Mouse (Mus musculus): Measurements from ENCODE around the gene Atl1.

The Atl1 gene

DNA sequence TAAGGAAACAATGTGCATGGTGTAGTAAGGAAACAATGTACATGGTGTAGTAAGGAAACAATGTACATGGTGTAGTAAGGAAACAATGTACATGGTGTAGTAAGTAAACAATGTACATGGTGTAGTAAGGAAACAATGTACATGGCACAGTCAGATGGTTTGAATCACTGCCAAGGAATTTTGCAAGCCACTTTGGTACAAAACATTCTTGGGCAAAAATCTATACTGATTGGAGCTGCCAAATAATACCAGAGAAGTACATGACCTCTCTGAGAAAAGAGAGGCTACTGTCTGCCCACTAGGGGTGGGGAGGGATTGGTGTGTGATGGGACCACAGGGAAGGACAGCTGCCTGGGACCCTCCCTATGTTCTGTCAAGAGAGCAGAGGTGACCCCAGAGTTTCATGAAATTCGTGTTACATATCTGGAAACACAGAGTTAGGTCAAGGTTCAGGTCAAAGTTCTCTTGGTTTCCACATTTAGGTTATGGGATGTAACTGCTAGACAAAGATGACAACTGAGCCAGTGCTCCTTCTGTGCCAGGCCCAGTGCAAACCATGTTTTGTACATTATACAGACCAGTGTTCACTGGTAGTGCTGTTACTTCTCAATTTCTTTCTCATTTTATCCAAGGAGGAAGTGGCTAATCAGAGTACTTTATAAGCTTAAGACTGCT, 49.4 kb downstream of the Atl1 start:
- in situ Hi-C loops (cut with MboI, MseI) = no loop called here

DNA sequence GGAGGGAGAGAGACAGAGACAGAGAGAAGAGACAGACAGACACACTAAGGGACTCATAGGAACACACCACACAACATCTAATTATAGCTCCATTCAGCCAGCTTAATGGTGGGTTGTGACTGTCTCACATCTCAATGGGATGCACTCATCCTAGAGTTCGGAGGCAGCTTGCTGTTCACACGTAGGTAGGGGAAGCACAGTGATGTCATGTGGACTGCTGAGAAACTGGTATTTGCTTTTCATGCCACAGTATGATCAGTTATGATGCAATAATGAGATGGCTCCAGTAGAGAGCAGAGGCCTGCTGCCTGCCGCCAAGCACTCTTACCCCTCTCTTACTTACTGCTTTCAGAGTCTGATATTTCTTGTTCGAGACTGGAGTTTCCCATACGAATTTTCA, 53.4 kb downstream of the Atl1 start:
- in situ Hi-C loops (cut with MboI, MseI) = no loop called here

DNA sequence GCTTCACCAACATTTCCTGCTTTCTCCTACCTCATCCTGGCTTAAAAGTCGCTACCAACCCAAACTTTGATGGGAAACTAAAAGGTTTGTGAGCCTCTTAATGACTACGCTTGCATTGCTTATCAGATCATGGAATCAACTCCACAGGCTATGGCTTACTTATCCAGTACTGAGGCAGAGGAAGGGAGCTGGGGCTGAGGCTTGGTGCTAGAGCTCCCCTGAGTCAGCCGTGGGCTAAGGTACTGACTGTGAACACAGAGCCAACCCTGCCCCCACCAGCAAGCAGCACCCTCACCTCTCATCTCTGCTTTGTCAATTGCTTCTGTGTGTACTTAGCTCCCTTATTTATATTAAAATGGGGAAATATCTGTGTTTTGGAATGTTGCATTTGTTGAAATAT, 55.1 kb downstream of the Atl1 start:
- in situ Hi-C loops (cut with MboI, MseI) = no loop called here

DNA sequence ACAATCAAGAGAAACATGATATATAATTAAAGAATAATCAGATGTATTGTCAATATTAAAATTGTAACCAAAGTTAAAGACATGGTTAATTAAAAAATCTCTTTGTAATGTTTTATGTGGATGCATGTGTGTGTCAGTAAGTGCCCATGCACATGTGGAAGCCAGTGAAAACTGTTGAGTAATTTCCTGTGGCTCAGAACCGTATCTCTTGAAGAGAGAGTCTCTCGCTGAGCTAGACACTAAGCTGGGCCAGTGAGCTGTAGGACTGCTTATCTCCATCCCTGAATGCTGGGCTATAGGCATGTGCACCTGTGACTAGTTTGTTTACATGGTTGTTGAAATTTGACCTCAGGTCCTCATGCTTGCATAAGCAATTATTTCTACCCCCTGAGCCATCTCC, 65.0 kb downstream of the Atl1 start:
- in situ Hi-C loops (cut with MboI, MseI) = no loop called here

DNA sequence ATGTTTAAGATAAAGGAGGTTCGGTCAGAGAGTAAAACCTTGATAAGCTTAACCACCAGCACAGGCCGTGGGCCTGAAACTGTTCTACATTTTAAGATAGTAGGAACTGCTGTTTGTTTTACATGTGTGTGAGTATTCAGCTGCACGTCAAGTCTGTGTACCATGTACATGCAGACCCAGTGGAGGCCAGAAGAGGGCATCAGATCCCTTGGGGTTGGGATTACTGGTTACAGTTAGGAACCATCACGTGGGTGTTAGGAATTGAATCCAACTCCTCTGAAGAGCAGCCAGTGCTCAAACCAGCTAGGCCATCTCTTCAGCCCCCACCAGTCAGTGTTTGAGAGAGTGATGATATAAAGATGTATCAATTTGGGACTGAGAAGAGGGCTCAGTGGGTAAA, 70.1 kb downstream of the Atl1 start:
- in situ Hi-C loops (cut with MboI, MseI) = no loop called here

DNA sequence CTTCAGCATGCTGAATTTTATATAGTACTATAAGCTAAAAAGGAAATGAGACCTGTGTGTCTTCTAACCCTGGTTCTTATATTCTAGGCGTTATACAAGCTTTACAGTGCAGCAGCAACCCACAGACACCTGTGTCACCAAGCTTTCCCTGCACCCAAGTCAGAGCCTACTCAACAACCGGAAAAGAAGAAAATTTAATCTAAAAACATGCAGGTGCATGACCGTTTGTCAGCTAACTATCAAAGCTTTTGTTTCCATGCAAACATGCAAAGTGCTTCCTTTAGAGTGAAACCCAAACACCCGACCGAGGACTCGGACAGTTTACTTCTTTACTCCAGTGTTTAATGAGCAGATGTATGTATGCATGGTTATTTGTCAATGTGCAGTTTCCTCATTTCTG, 70.7 kb downstream of the Atl1 start:
- in situ Hi-C loops (cut with MboI, MseI) = no loop called here

DNA sequence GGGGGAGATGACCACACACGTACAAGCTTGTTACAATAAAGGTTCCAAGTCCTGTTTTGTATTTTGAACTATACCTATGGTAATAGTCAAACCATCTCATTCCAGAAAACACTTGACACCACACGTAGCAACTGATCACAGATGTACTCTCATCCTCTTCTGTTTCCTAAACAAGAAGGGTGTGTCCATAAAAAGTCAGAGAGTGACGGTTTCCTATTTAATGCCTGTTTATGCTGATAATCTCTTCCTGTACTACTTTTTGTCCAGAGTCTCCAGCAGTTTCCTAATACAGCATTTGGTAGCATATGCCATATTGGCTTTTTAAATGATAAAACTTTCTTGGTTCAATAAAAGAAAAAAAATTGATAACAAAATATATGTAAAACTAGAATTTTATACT, 73.2 kb downstream of the Atl1 start:
- in situ Hi-C loops (cut with MboI, MseI) = no loop called here

DNA sequence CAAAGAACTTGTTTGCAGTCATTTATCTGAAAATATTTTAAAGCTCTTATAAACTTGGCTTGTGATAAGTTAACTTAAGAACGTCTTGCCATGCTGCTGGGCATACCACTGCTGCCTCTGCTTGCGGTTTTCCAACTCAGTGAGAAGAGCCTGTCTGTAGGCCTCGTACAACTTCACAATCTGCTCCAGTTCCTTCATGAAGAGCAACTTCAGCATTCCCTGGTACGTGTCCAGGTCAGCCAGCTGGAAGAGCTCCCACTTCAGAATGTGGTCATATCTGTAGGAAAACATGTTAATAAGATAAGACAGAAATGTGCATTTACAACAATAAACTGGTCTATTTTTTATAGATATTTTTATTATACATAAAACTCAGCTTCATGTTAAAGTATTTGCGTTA, 73.7 kb downstream of the Atl1 start:
- in situ Hi-C loops (cut with MboI, MseI) = no loop called here

DNA sequence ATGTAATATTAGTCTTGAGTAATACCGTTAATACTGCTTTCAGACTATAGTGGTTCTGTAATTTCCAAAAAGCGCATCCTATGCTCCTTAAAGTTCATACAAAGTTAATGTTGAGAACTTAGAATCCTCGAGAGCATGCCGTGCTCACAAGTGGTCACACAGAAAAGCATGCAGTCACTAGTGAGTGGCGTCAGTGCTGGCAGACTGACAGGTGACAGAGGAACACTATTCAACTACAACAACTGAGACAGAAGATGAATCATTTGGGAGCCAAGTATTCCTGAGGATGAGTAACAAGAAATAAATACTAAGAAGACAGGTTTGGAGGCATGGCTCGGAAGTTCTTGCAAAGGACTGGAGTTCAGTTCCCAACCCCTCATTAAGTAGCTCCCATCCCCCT, 74.7 kb downstream of the Atl1 start:
- in situ Hi-C loops (cut with MboI, MseI) = no loop called here

DNA sequence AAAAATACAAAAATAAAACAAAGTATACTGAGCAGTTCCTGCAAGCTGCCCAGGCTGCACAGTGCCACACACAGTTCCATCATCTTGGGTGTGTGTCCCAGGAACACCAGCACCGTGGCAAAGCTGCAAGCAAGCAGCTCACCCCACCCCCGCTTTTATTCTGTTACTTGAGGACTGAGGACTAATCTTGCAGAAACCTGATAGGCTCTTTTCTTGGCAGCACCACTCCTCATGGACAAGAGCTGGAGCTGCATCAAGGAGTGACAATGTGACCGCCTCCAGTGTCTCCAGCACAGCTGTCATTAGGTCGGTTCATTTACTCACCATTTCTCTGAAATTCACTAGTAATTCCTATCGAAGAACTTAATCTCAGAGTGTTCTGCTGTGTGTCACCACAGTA, 75.7 kb downstream of the Atl1 start:
- in situ Hi-C loops (cut with MboI, MseI) = no loop called here

DNA sequence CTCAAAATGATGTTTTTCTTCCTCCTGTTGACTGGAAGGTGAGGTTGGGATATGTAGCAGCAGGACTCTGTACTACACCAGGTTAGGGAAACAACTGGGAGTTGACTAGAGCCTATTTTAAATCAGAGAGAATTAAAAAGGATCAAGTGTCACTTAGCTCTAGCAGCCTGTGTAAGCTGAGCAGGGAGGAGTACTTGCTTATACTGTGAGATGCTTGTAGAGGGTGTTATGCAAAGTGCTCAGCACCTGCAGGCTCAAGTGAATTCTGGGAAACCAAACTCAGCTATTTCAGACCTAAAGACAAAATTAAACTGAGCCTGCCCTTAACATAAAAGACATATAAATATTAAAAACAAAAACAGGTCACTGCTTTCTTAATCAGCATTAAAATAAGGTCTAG, 81.3 kb downstream of the Atl1 start:
- in situ Hi-C loops (cut with MboI, MseI) = no loop called here

DNA sequence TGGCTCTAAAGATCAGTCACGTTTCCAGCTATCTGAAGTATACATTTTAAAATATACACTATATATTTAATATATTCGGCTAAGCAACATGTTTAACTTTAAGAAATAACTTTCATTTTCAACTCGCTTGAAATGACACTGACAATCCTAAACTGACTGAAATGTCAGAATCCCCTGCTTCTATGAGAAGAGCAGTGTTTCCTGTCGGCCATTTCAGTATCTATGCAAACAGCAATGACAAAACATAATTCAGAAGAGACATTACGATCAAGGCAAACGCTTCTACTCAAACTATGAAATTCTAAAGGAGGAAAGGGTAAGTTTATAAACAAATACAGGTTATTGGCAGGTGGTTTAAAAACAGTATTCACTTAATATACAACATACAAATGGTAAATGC, 84.3 kb downstream of the Atl1 start:
- in situ Hi-C loops (cut with MboI, MseI) = no loop called here

DNA sequence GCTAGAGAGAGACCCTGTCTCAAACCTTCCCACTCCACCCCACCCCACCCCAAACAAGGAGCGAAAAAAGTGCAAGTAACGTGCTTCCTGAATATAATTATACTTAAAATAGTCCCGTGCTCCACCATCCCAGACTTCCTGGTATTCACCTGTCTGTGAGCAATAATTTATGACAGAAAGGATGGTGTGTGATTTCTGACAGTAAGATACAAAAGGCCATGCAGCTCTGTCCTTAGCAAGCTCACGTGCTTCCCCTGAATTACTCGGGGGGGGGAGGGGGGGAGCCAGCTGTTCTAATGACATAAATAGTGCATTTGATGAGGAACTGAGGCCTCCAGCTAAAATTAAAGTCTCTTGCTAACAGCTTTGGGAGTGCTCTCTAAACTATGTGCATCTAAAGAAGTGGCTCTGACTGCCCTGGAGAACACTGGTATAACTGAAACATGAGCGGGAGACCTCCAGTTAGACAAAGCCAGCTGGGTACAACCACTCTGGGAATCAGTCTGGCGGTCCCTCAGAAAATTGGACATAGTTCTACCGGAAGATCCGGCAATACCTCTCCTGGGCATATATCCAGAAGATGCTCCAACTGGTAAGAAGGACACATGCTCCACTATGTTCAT, 85.1 kb downstream of the Atl1 start:
- in situ Hi-C loops (cut with MboI, MseI) = no loop called here

DNA sequence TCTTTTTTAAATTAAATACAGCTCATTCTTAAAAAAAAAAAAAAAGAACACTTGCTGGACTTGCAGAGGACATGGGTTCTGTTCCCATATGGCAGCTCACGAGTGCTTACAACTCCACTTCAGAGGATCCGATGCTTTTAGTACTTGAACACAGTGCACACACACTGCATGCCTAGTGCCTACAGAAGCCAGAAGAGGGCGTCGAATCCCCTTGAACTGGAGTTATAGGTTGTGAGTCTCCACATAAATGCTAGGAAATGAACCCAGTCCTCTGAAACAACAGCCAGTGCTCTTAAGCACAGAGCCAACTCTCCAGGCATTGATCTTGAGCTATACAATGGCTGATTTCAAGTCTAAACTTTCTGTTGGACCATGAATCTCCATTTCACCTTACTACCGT, 90.5 kb downstream of the Atl1 start:
- in situ Hi-C loops (cut with MboI, MseI) = no loop called here

DNA sequence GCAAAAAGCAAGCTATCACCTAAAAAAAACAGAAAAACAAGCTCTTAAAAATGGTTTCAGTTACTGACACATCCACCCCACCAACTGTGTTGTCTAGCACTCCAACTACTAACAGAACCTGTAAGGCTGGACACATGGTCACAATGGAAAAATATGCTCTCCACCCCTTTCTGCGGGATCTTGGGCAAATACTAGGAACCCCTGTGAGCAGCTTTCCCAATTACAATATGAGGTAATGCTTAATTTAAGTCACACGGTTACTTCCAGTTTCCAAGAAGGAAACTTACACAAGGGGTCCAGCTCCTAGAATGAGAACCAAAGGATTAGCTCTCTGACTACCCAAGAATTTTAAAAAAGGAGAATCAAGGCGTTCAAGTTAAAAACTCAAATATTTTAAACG, 93.1 kb downstream of the Atl1 start:
- in situ Hi-C loops (cut with MboI, MseI) = no loop called here

DNA sequence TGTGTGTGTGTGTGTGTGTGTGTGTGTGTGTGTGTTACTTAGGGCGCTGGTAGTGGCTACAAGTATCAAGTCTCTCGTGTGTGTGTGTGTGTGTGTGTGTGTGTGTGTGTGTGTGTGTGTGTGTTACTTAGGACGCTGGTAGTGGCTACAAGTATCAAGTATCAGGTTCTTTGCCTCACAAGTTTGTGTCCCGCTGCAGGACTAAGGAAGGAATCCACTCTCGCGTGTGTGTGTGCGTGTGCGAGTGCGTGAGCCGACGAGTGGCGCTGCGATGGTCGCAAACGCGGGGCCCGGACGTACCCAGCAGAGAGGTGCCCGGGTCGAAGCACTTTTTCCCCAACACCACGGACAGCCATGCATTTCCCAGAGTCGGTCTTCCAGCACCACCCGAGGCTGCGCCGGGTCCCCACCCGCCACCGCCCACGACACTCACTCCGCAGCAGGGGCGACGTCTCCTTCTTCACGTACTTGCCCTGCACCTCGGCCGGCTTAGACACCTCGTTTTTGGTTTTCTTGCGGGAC, 93.9 kb downstream of the Atl1 start:
- in situ Hi-C loops (cut with MboI, MseI) = no loop called here

DNA sequence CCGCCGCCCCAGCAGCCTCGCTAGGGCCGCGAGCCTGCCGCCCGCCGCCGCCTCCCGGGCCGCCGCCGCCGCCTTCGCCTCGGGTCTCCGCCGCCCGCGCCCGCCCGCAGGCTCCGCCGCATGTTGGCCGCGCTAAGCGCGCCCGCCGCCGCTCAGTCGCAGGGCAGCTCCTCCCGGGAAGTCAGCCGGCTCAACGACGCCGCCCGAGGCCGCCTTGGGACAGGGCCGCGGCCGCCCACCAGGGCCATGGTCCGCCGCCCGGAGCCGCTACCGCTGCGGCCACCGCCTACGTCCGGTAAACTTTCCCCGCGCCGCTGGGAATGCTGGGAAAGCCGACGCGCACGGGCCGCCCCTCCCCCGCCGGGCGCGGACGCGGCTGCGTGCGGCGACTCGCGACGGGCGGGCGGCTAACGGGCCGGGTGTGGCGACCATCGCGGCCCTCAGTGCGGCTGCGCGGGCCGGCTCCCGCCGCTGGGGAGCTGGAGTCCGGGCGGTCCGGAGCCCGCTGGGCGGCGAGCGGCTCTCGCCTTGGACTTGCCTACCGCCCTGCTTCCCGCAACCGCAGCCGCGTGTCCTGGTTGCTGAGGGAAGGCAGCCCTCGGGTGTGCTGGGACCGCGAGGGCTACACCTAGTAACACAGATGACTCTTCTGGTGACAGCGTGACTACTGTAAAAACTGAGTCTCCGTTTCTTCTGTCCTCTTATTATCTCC, 94.5 kb downstream of the Atl1 start, which contains the start of gene Sav1:
Gene Sav1 (minus strand): TSS at position 217 of the 712 bp plus-strand sequence.
- in situ Hi-C loops (cut with MboI, MseI) = no loop called here

DNA sequence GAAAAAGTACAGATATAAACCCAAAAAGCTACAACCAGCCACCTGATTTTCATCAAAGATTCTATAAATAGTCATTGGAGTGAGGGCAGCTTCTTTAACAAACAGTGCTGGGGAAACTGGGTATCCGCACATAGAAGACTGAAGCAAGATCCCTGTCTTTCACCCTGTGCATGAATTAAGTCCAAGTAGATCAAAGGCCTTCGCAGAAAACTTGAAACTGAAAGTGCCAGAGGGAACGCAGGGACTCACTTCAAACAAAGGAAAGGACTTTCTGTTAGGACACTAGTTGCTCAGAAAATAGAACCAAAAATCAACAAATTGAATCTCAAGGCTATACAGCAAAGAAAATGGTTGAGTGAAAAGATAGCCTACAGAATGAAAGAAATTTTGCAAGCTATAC, 103.0 kb downstream of the Atl1 start:
- in situ Hi-C loops (cut with MboI, MseI) = no loop called here

DNA sequence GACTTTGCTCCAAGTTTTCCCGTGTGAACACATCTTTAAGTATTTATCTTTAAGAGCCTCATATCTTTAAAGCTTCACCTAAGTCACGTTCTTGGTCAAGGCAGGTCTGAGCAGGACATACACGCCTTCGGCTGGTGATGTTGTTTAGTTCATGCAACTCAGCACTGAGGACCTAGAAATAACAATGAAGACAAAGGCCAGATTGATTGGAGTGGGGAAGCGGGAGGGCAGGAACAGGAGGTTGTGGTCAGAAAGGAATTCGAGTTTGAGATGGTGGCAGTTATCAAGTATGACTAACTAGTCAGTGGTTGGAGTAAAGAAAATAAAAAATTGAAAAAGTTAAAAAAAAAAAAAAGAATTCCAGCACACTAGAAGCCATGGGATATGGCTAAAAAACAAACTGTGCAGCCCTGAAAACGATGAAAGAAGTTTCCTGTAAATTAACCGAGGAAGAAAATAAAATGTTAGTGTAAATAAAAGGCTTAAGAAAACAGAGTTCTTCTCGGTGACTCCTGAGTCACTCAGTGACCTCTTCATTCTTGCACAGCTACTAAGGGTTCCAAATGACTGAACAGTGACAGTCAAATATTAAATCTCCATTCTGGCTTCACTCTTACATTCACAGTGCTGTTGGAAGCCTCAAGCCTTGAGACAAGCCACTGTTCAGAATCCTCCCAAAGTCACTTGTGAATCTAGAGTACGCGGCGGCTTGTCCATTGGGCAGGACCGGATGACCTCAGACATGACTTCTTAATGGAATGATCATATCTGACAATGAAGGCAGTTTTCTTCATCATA, 106.0 kb downstream of the Atl1 start:
- in situ Hi-C loops (cut with MboI, MseI) = no loop called here

DNA sequence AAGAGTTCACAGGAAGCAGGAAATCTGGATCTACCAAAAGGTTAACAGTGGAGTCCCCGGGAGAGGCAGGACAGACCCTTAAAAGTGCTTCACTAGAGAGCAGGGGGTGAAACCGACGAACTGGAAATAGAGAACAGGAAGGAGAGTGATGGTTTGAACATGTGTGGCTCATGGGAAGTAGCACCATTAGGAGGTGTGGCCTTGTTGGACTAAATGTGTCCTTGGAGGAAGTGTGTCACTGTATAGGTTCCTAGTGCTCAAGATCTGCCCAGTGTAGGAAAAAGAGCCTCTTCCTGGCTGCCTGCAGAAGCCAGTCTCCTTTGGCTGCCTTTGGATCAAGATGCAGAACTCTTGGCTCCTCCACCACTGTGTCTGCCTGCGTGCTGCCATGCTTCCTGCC, 112.7 kb downstream of the Atl1 start:
- in situ Hi-C loops (cut with MboI, MseI) = no loop called here

DNA sequence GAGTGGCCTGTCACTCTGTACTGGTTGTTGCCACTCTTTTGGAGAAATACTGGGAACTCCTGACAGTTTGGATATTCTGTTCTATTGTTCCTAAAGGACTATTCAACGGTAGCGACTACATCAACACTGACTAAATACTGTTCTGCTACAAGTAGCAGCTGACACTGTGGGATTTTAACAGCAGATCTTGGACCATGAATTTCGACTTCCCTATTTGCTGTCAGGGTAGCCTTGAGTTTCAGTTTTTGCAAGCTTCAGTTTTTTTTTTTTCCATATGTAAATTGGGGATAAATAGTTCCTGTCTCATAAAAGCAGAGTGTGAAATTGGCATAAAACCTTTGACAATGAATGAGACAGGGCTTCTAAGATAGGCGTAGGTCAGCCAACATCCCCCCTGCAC, 117.9 kb downstream of the Atl1 start:
- in situ Hi-C loops (cut with MboI, MseI) = no loop called here

DNA sequence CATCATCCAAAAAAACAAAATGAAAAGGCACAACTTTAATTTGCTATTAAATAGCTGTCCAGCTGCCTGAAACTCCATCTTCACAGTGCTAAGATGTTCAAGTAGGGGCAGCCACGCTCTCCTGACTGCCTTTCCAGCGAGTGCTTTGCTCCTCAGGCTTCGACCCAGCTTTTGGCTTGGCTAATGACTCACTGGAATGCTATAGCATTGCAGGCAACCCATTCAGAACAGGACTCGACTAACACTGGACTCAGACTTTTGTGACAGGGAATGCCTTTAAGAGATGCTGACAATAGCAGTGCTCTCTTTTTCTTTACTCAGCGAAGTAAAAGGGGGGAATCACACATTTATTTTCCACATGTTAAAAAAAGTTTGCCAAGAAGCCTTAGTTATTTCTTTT, 119.3 kb downstream of the Atl1 start:
- in situ Hi-C loops (cut with MboI, MseI) = no loop called here

All from regulatory T cell (primary cell).